Mouse (Mus musculus): ENCODE data around the gene Bcl2l12.

DNA sequence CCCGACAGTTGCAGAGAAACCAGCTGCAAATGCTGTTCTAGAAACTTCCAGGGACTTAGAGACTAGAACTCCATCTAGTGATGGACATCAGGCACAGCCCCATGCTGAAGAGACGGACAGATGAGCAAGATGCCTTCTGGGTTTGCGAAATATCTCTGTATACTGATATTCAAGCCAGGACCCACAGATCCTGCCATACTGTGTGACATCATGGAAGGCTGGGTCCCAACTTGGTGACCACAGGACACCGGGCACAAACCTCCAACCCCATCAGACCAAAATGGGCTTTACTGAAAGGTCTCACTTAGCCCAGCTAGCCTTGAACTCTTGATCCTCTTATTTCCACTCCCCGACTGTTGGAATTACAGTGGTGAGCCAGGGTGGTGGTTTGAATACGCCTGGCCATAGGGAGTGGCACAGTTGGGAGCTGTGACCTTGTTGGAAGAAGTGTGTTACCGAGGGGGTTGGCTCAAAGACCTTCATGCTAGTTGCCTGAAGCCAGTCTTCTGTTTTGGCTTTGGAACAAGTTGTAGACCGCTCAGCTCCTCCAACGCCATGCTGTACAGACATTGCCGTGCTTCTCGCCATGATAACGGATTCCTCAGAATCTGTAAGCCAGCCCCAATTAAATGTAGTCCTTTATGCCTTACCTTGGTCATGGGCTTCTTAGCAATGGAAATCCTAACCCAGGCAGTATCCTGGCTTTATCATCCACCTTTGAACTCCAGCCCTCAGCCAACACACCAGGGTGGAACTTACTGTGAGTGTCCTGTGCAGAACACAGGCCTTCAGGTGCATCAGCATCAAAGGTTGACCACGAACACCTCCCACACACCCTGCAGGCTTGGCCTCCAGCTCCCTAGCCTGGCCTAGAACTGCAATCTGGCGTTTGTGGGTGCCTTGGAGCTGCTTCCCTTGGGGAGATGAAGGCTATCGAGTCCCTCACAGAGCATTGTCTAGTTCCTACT lies 26.1 kb upstream of the Bcl2l12 start:
- no peak for TF ChIP-seq CTCF (IDR thresholded peaks at IDR 0.05; ENCODE audit: borderline replicate concordance, insufficient read depth, low read depth, low read length)
- TF ChIP-seq POLR2A (IDR thresholded peaks at IDR 0.05; ENCODE audit: borderline replicate concordance, insufficient read depth, low read length) = no peak

Data from cerebellum, adult 2 months (tissue).